ENCODE assay signal across 8 mouse cellular contexts in the genomic region with DNA sequence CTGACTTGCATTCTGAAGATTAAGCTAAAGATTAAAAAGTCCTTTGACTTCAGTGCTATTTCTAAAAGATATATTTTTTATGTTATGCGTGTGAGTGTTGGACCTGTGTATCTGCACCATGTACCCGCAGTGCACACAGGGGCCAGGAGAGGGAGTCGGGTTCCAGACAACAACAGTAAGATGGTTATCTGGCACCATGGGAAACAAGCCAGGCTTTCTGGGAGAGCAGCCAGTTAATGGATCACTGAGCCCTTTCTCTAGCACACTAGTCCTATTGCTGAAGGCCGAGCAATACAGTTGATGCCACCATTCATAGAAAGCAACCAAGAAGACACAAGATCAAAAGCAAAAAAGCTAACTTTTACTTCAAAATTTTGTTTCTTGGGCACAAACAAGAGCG.
A peak's percentile ranks its signal among the peaks of the same experiment; 100 is the strongest.
DNase-seq lines count a peak whose midpoint lies in the region; ATAC-seq lines count a peak whose summit lies in the region.

No protein-coding gene starts in this region.

- no peaks in the 10 kb centered on the region for H3K9me3 ChIP-seq in hindbrain, embryonic 16.5 days (ENCODE audit: control insufficient read depth, low read length)
- H3K9me3 ChIP-seq in limb, embryonic 10.5 days (replicated peaks): no peaks in the 10 kb centered on the region

- H3K4me1 ChIP-seq in hindbrain, embryonic 16.5 days (ENCODE audit: control insufficient read depth, insufficient read depth, low read depth, low read length): no peaks in the 10 kb centered on the region
- H3K4me1 ChIP-seq in limb, embryonic 10.5 days: no peaks in the 10 kb centered on the region

- no peak overlapping the region for H3K4me2 ChIP-seq in hindbrain, embryonic 16.5 days (ENCODE audit: low read length)

- 80% methylated on average over 5 of the region's 5 CpGs for WGBS in hindbrain, embryonic 16.5 days
- 87% methylated on average over 5 of the region's 5 CpGs for WGBS in limb, embryonic 10.5 days

- H3K27me3 ChIP-seq in hindbrain, embryonic 16.5 days (replicated peaks; ENCODE audit: control insufficient read depth, insufficient read depth, low read length): no peaks in the 10 kb centered on the region
- no peaks in the 10 kb centered on the region for H3K27me3 ChIP-seq in limb, embryonic 10.5 days (ENCODE audit: low read depth, poor library complexity, severe bottlenecking)

- DNase-seq in retina, adult 2 months (ENCODE audit: low read depth, low spot score): peak; percentile 22
- no peak for DNase-seq in retina, embryonic 14.5 days (ENCODE audit: low spot score)
- DNase-seq in ZHBTc4 (ENCODE audit: low read depth, low spot score): peak; percentile 43
- peak; percentile 84 to 89 for DNase-seq in cerebellum, postnatal 14 days
- DNase-seq in limb, embryonic 10.5 days (ENCODE audit: low spot score): peak; percentile 40
- DNase-seq in right cerebral cortex, postnatal 14 days: peak; percentile 49
- no peak for DNase-seq in urinary bladder, postnatal 10 days (ENCODE audit: low spot score)

- H3K27ac ChIP-seq in hindbrain, embryonic 16.5 days (ENCODE audit: low read depth, low read length): no peak overlapping the region
- H3K27ac ChIP-seq in limb, embryonic 10.5 days: no peak overlapping the region

- ATAC-seq in hindbrain, embryonic 16.5 days: peak; percentile 84

- H3K36me3 ChIP-seq in hindbrain, embryonic 16.5 days (ENCODE audit: control insufficient read depth, insufficient read depth, low read length): no peaks in the 10 kb centered on the region
- H3K36me3 ChIP-seq in limb, embryonic 10.5 days: no peaks in the 10 kb centered on the region

- H3K4me3 ChIP-seq in hindbrain, embryonic 16.5 days (ENCODE audit: low read length): no peak overlapping the region
- H3K4me3 ChIP-seq in limb, embryonic 10.5 days: no peak overlapping the region

- H3K9ac ChIP-seq in hindbrain, embryonic 16.5 days (ENCODE audit: low read depth, low read length): no peak overlapping the region

Comparison
In these comparisons a context has a peak if more than half of its experiments do, and no peak if none do; other contexts are left out.
1. DNase-seq: peak in retina, adult 2 months (single experiment), ZHBTc4 (single experiment), cerebellum, postnatal 14 days (2 of 2), limb, embryonic 10.5 days (single experiment) and right cerebral cortex, postnatal 14 days (single experiment); none in retina, embryonic 14.5 days (single experiment) and urinary bladder, postnatal 10 days (single experiment).